Mouse (Mus musculus): ENCODE data around the gene Cfap69.

The Cfap69 gene

DNA sequence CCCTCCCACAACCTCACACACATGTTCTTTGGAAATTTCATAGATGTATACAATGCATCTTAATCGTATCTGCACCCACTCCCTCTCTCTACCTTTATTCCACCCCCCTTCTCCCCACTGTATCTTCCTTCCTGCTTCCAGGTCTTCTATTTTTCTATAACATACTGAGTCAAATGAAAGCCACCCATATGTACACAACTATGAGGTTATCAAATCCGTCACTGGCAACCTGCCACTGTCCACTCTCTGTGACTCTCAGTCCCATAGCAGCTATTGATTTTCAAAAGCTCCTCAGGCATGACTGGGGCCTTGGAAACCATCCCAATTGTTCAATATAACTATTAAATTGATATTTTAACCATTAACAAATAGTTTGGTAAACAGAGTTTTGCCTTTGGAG, 6.1 kb downstream of the Cfap69 start:
- no peak for DNase-seq (ENCODE audit: low spot score in 2 of 2)

DNA sequence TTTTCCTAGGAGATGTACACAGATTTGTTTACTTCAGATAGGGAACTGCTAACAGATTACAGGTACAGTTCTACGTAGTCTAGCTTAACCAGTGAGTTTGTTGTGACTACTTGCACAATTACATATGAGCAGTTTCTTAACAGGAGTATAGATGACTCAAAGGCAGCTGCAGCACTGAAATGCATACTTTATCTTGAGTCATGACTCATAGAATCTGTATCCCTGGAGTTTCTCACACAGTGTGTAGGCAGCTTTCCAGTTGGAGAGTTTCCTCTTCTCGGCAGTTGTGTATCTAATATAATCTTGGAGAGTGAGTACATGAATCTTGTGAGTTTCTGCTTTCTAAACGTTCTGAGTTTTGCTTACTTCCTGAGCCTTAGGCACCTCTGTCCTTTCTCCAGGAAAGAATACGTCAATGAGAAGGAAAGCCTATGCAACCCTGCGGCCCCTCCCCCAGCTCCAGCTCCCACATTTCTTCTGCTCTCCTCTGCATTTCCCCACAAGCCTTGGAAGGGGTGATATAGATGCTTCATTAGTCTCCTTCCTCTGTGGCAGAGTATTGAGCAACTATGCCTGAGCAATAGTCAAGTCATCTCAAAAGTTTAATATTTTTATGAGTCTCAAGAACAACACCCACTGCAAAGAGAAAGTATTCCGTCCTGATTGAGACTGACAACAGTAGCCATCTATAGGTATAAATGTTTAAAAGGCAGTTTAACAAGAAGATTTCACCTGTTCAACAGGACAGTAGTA, 15.0 kb downstream of the Cfap69 start:
- DNase-seq (ENCODE audit: low spot score in 2 of 2), result peak; percentile 76 to 77

DNA sequence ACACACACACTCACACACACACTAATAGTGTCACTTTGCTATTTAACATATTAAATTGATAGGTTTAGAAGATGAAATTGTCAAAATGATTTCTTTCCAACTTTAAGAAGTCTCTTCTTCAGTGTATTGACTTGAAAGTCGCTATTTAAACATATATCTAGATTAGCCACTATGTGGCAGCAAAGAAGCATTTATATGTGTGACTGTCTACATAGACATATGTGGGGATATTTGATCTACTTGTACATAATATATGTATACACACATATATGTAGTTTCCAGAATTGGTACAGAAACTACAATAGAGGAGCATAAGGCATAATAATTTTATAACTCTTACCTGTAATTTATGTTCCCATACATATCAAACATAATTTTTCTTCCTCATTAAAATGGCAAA, 17.9 kb downstream of the Cfap69 start:
- no peak for DNase-seq (ENCODE audit: low spot score in 2 of 2)

DNA sequence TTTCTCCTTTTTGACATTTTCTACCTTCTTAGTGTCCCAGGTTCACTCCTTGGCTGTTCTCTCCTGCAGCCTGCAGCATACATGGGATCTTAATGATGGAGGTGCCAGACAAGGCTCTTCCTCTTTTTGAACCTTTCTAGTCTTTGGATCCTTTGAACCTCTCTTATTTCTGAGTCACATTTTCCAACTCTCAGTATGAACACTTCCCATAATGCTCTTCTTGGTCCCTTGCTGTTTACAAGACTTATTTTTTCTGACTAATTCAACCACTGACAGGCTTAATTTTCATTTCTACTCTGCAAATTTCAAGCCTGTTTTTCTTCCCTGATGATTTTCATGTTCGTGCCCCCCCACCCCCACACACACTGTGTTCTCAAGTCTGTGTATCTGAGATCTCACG, 25.5 kb downstream of the Cfap69 start:
- DNase-seq (ENCODE audit: low spot score in 2 of 2), result no peak

DNA sequence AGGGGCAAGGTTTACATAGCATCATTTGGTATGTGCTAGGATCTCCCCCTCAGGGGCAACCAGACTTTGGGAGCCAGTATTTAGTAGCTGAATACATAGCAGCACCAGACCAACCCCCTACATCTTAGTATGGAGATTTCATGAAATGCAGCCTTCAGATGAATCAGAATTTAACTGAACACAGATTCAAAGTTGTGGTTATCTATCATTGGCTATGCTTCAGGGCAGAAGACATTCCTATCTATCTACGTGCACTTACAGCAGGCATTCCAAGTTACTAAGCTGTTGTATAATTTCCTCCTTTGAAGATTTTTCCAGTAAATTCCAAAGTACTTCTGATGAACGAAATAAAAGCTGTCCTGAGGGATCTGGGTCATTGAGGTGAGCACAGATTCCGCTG, 38.5 kb downstream of the Cfap69 start:
- no peak for DNase-seq (ENCODE audit: low spot score in 2 of 2)

DNA sequence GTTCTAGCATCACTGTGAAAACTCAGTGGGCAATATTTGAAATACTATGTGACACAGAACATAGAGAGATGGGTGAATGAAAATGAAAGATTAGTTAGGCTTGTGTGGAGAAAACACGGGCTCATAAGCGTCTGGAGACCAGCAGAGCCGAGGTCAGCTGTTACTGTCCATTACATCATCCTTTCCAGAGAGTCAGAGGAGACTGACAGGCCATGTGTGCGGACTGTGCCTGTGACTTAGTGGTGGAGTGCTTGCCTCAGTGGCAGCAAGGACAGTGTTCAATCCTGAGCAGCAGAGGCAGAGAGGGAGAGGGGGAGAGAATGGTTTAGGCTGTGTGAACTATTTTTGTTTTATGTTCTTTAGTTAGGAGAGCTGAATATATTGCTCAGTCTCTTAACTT, 45.7 kb downstream of the Cfap69 start:
- DNase-seq (ENCODE audit: low spot score in 2 of 2), result no peak

DNA sequence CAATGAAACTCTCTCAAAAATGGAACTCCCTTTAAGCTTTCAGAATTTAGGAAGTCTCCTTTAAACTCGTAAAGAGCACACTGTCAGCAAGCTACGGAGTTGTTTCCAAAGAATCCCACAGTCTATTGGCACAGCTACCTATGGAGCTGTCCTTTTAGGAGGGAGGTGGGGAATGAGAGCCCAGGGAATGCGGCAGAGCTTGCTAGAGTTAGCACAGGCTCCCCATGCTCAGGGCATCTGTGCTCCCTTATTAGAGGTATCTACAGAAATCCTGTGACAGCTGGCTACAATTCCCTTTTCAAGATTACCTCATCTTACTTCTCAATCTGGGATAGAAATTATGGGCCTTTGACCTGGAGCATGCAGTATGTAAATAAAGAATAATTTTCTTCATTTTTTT, 53.5 kb downstream of the Cfap69 start:
- DNase-seq (ENCODE audit: low spot score in 2 of 2), result no peak

DNA sequence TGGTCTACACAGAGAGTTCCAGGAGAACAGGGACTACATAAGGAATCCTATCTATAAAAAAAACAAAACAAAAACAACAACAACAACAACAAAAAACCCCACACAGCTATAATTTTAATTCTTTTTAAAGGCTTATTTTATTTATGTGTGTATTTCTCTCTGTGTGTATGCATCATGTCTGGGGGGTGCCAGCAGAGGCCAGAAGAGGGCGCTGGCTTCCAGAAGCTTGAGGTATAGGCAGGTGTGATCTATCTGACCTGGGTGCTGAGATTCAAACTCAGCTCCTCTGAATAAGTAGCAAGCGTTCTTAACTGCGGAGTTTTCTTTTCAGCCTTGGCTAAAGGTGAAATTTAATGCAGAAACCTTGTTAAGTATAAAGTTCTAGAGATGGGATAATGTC, 76.4 kb downstream of the Cfap69 start:
- no peak for DNase-seq (ENCODE audit: low spot score in 2 of 2)

DNA sequence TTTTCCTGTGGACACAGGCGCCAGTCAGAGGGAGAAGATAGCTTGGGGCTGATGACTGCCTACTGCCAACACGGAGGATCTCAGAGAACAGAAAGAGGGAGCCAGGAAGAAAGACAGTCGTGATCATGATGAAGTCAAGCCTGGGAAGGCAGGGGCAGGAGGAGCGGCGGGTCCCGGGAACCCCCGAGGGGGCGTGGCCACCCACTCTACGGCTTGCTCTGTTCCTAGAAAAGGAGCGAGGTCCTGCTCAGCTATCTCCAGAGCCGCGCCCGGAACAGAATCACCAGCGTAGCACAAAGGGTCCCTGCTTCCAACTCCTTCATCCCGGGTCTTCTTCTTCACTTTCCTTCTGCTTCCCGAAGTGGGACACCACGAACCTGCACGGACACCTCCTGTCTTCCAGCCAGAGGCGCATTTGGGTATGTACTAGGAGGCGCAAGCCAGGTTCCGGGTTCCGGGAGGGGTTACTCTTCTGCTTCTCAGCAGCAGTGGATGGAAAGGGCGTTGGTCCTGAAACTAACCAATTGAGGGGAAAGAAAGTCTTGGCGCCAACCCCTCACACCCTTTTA, 90.2 kb downstream of the Cfap69 start, which contains the start of gene Gm8773:
TSS of gene Gm8773 (plus strand) at position 51 of the 569 bp plus-strand sequence.
- peak; percentile 4 to 14 for DNase-seq (ENCODE audit: low spot score in 2 of 2)

DNA sequence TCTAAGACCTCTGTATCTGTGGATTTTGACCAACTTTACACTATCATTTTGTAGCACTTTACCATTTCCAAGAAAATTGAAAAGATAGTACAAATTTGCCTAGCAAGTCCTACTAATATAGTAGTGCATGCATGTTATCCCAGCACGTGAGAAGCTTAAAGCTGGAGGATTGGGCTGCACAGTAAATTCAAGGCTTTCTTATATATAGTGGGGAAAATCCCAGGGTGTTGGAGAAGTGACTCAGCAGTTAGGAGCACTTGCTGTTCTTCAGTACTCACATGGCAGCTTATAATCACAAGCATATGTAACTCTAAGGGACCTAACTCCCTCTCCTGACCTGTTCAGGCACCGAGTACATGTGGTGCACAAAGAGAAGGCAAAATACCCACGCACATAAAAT, 101.6 kb downstream of the Cfap69 start:
- no peak for DNase-seq (ENCODE audit: low spot score in 2 of 2)

DNA sequence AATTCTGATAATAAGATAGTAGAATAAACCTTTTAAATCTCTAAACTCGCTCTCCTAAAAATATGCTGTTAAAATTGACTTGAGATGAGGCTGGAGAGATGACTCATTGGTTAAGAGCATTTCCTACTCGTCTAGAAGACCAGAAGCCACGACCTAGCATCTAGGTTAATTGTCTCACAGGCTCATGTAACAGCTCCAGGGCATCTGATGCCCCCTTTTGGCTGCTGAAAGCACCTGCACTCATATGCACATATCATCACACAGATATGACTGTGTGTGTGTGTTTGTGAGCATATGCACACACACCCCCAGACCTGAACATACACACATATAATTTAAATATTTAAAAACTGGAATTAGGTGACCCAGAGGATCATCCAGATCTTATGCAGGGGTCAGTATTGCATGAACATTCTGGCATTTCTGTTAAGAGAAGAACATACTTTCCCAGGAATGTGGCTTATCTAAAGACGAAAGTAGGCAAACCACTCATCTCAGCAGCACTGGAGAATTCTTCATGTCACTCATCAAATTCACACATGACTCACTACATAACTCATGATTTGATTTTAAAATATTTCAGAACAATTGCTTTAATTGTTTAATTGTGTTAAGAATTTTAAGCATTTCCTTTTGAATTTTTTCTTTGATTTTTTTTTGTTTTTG, 102.9 kb downstream of the Cfap69 start:
- DNase-seq (ENCODE audit: low spot score in 2 of 2), result no peak

DNA sequence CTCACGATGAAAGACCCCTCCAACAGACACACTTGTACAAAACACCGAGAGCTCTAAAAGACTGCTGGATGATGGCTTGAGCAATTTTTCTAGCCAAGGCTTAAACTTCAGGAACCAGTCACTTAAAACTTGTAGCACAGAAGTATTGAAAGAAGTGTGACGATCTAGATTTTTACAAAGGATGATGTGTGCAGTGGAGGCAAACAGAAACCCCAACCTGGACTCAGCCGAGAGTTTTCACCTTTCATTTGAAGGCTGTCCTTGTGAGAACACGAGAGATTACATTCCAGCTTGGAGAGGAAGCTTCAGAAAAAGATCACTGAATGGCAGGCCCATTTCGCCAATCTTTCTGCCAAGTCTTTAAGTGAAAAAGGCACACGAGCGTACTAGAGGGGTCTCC, 104.2 kb downstream of the Cfap69 start:
- no peak for DNase-seq (ENCODE audit: low spot score in 2 of 2)

DNA sequence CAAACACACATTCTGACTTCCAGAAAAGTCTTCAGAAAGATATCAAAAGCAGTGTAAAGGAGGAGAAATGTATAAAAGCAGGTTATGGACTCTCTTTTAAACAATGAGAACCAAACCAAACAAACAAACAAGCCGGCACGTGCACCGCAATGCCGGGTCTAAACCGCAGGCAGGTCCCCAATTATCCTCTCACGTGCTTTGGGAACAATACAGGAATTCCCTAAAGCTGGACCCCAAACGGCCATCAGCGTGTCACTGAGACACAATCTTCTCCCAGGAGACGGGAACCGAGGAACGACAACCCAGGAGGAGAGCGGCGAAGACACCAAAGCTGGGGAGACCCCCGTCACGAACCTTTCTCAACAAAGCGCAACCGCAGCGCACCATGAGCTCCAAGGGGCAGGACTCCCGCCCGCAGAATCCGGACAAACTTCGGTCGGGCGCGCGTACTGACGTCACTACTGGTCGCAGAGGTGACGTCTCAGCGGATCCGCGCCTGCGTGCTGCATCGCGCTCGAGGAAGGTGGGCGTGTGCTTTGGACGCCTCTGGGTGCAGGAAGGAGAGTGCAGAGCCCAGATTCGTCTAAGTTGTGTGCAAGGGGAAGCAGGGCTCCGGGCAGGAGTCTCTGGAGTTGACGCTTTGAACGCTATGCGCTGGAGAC, 104.8 kb downstream of the Cfap69 start, which contains the start of gene Gtpbp10:
TSS of gene Gtpbp10 (minus strand) at position 460 of the 662 bp plus-strand sequence.
- DNase-seq (ENCODE audit: low spot score in 2 of 2), result peak; percentile 92 to 95

DNA sequence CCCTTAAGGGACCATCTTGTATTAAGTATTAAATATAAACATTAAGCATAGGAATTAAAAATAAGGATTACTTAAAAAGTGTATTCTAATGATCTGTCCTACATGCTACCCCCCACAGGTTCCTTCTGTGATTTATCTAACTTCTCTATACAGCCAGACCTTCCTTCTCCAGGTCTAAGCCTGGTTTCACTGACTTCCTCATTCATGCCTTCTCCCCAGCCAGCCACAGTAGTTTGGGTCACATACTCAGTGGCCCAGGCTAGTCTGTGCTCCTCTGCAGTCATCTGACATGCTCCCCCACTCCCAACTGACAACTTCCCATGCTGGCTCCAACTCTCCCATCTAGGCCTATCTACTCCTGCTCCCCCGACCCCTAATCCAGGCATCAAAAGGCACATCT, 112.9 kb downstream of the Cfap69 start:
- no peak for DNase-seq (ENCODE audit: low spot score in 2 of 2)

DNA sequence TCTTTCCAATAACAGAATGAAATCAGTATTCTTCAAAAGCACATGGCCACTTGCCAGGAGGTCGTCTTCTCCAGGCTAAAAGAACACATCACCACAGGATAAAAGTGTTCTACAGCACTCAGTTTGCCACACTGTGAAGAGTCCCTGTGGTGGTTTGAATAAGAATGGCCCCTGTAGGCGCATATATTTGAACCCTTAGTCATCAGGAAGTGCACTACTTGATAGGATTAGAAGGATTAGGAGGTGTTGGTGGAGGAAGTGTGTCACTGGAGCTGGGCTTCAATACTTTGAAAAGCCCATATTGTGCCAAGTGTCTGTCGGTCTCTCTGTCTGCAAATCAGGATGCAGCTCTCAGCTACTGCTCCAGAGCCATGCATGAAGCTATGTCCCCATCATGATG, 123.7 kb downstream of the Cfap69 start:
- DNase-seq (ENCODE audit: low spot score in 2 of 2), result no peak

DNA sequence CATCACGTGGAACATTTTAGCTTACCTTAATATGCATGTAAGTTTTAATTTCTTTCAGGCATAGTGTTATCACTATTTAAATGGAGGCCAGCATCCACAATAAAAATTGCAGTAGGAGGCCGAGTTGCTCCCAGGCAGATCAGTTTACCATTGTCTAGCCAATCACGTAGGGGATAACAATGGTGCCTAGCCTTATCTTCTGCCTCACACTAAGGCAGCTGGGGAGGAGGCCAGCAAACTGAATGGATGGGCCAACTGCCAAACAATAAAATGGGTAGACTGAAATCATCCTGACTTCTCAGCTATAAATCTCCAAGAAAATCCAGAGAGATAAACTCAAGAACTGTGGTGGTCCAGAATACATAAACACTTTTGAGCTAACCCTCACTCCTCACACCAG, 124.3 kb downstream of the Cfap69 start:
- no peak for DNase-seq (ENCODE audit: low spot score in 2 of 2)

DNA sequence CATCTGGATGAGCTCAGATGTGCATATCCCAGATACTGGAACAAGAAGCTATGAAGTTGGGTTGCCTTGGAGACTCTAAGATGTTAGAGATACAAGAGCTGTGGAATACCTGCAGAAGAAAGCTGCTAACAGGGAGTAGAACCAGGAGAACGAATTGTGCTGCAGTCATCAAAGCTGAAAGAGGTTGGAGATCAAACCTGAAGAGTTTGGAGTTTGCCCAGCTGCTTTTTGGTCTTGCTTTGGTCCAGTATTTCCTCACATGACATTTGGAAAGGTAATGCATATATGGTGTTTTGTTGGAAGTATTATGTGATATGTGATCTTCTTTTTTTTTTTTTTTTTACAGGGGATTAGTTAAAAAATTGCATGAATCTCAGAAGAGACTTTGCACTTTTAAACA, 127.9 kb downstream of the Cfap69 start:
- DNase-seq (ENCODE audit: low spot score in 2 of 2), result no peak

DNA sequence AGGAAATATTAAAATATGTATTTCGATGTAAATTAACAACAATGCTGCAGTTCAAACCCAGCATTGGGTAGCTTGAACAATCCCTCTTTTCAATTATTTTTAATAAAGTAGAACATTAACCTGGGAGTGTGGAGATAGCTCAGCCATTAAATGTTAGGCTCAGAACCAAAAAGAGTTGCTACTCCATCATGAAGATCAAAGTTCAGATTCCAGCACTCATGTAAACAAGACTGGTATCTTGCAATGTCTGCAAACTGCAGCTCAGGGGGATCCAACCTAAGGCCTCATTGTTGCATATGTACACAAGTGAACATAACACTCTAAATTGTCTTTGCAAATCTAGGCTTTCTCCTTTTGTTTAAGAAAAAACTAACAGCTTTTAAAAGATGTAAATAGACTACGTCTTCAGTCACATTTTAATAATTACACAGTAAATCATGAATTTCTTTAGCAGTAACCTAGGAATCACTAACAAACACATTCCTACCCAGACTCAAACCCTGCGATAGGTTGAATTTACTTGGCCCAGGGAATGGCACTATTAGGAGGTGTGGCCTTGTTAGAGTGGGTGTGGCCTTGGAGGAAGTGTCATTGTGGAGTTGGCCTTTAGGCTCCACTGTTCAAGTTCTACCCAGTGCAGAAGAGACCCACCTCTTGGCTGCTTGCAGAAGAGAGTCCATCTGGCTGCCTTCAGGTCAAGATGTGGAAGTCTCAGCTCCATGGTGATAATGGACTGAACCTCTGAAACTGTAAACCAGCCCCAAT, 130.2 kb downstream of the Cfap69 start:
- DNase-seq (ENCODE audit: low spot score in 2 of 2), result no peak

Data from right cerebral cortex, adult 2 months (tissue).